Mouse (Mus musculus) brain, embryonic 14.5 days (tissue): ENCODE data around the gene Abcb9.

Source experiments
- CTCF ChIP-seq: fragments of 200-500 bp; IDR thresholded peaks from 2 replicates; pipeline ENCODE4 v1.5.1; 2012; ENCODE audit warnings: inconsistent platforms, mild to moderate bottlenecking, moderate library complexity, borderline replicate concordance; ENCODE audit not compliant: insufficient read depth, insufficient read length; ENCODE audit errors: extremely low read depth
- POLR2A ChIP-seq: fragments of 200-500 bp; IDR thresholded peaks from 2 replicates; pipeline ENCODE4 v1.6.1; 2012; ENCODE audit warnings: mild to moderate bottlenecking, inconsistent platforms, borderline replicate concordance; ENCODE audit not compliant: poor library complexity, insufficient read depth, insufficient read length, severe bottlenecking; ENCODE audit errors: extremely low read depth

DNA sequence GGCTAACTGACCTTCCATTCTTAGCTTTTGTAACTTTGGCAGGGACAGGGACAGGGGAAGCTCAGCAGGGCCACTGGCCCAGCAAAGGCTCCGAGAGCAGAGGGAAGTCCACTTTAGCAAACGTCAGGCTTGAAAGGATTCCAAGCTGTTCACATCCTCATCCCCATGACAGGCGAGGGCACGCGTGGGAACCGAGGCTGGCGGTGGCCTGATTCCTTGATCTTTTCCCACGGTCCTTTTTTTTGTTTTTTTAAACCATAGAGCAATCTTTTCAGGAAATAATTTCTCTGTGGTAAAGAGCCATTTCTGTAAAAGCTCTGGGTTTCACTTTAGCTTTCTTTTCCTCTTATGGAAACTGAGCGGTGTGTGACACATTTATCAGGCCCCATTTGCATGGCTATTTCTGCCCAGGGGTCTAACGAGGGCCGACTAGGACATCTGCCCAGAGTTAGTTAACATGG lies 80.8 kb downstream of the Abcb9 start:
- no peak for TF ChIP-seq POLR2A
- no peak for TF ChIP-seq CTCF
